Mouse (Mus musculus) bone marrow macrophage, adult 2 months (primary cell): ENCODE measurements around the gene Osbpl10.

Experiments used
- CTCF ChIP-seq: IDR thresholded peaks from 2 replicates; pipeline ENCODE4 v1.5.1; 2012; ENCODE audit warnings: low read depth, mild to moderate bottlenecking, low read length, moderate library complexity
- POLR2A ChIP-seq: IDR thresholded peaks from 2 replicates; pipeline ENCODE4 v1.6.1; 2012; ENCODE audit warnings: mild to moderate bottlenecking, low read depth, low read length, borderline replicate concordance

DNA sequence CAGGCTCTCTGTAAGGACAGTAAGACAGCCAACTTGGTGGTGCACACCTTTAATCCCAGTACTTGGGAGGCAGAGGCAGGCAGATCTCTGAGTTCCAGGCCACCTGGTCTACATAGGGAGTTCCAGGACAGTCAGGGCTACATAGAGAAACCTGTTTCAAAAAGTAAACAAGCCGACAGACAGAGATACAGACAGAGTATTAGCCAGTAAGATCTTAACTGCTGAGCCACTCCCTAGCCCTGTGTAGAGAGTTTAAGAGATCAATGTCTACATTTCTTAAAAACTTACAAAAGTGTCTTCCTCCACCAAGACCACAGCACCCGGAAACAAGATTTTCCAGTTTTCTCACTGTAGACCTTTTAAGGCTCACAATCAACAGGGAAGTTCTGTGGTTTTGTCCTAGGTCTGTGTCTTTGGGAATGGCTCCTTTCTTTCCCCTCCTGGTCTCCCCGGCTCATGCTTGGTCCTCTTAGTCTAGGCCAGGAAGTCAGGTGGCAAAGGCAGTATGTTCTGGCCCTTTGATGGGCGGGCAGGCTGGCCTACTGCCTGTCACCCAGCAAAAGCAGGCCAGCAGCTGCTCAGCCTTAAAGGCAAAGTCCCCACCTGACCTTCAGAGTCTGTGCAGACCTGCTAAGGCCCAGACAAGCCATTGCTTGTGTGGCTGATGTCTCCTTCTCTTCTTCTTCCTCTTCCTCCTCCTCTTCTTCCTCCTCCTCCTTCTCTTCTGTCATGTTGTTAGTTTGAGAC lies 18.2 kb upstream of the Osbpl10 start:
- no peak for TF ChIP-seq CTCF
- no peak for TF ChIP-seq POLR2A
